Mouse (Mus musculus): Measurements from ENCODE around the gene Taf4.

DNA sequence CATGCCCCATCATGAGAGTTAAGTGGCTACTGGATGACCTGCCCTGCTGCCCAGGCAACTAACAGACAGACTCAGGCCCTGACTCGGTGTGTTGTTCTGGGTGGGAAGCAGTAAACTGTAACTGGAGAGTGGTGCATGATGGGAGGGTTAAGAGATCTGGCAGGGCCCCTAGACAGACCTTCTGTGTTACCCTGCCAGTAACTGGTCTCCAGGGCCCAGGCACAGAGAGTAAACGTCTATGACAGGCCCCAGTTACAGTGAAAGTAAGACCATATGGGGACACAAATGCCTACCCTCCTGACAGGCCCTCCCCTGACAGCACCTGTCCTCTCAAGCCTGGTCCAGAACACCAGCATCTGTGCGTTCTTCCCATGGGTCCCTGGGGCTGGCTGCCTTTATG is 113.8 kb downstream of the Taf4 start:
- TF ChIP-seq MAX (IDR thresholded peaks at IDR 0.05; ENCODE audit: low read length), result no peak
- TF ChIP-seq USF1 (IDR thresholded peaks at IDR 0.05; ENCODE audit: low read depth, low read length), result no peak
- no peak for TF ChIP-seq CTCF (IDR thresholded peaks at IDR 0.05 in 2 of 3, conservative IDR thresholded peaks at IDR 0.05 in 1 of 3; ENCODE audit: control insufficient read depth in 1 of 3, insufficient read depth in 1 of 3, low read depth in 2 of 3, low read length in 3 of 3, poor library complexity in 1 of 3, severe bottlenecking in 1 of 3)
- no peak for TF ChIP-seq EP300 (IDR thresholded peaks at IDR 0.05; ENCODE audit: low read depth in 1 of 2, low read length in 2 of 2)
- TF ChIP-seq ZNF384 (IDR thresholded peaks at IDR 0.05; ENCODE audit: low read depth, low read length), result no peak
- no peak for TF ChIP-seq NRF1 (IDR thresholded peaks at IDR 0.05; ENCODE audit: insufficient read depth, low read depth, low read length, poor library complexity, severe bottlenecking)
- no peak for TF ChIP-seq POLR2A (IDR thresholded peaks at IDR 0.05; ENCODE audit: control insufficient read depth in 1 of 2, insufficient read depth in 1 of 2, low read depth in 1 of 2, low read length in 2 of 2, poor library complexity in 1 of 2)
- TF ChIP-seq GATA1 (IDR thresholded peaks at IDR 0.05; ENCODE audit: low read depth, low read length), result no peak
- TF ChIP-seq ELF1 (IDR thresholded peaks at IDR 0.05; ENCODE audit: low read depth, low read length), result no peak
- TF ChIP-seq CHD2 (IDR thresholded peaks at IDR 0.05; ENCODE audit: low read length), result no peak
- no peak for TF ChIP-seq RAD21 (IDR thresholded peaks at IDR 0.05; ENCODE audit: low read depth, low read length)
- TF ChIP-seq NELFE (IDR thresholded peaks at IDR 0.05; ENCODE audit: low read depth, low read length), result no peak
